Mouse (Mus musculus) cerebellum, adult 2 months (tissue): ENCODE results near the gene Tmco1. TPM values are rescaled to one million over a fixed set of nuclear protein-coding genes. Genes with fewer than 3 reads are reported as not detected.

Experiments used
- DNase-seq, 2 experiments: peaks; one replicate each; pipeline ENCODE4 v3.0.0; 2021
- H3K27ac ChIP-seq: fragments of 200-500 bp; 2 replicates; pipeline ENCODE4 v1.5.1; 2012; ENCODE audit warnings: low read length, control low read depth, inconsistent platforms; ENCODE audit not compliant: insufficient read depth
- H3K27me3 ChIP-seq: fragments of 200-500 bp; 2 replicates; pipeline ENCODE4 v1.6.1; 2012; ENCODE audit warnings: inconsistent platforms, mild to moderate bottlenecking, low read length, moderate library complexity; ENCODE audit not compliant: control insufficient read depth, insufficient read depth
- H3K4me1 ChIP-seq: fragments of 200-500 bp; 2 replicates; pipeline ENCODE4 v1.6.1; 2011; ENCODE audit warnings: low read length; ENCODE audit not compliant: control insufficient read depth, insufficient read depth
- H3K4me3 ChIP-seq: fragments of 200-500 bp; replicated peaks from 2 replicates; pipeline ENCODE3; 2011; ENCODE audit warnings: mild to moderate bottlenecking, low read depth, low read length, control low read depth; ENCODE audit not compliant: insufficient read depth
- CTCF ChIP-seq: fragments of 200-500 bp; IDR thresholded peaks from 2 replicates; pipeline ENCODE4 v1.5.1; 2011; ENCODE audit warnings: low read depth, mild to moderate bottlenecking, control low read depth, low read length, moderate library complexity, borderline replicate concordance; ENCODE audit not compliant: insufficient read depth
- POLR2A ChIP-seq: fragments of 200-500 bp; IDR thresholded peaks from 2 replicates; pipeline ENCODE4 v1.6.1; 2011; ENCODE audit warnings: low read length, control low read depth, borderline replicate concordance; ENCODE audit not compliant: insufficient read depth
- WGBS: fragments of 180-500 bp; shearing (Covaris S2); methylation state at CpG from one replicate; pipeline ENCODE4 v1.1.7; 2018; 5-methylcytosine and 5-hydroxymethylcytosine counted together
- polyA plus RNA-seq: library from polyadenylated mRNA; depleted of rRNA; stranded (reverse); fragments of >200 nt; gene quantifications from 2 replicates; pipeline ENCODE4 v1.2.3, GENCODE M21; 2012

Tmco1 gene
- polyA plus RNA-seq, 1 experiment = 71.7 TPM

- no peak overlapping the region for H3K4me3 ChIP-seq
- H3K27ac ChIP-seq = no peak overlapping the region
- no peaks in the 10 kb centered on the region for H3K27me3 ChIP-seq
- no peak for TF ChIP-seq POLR2A
- no peak for TF ChIP-seq CTCF
- no peak for DNase-seq
- no peaks in the 10 kb centered on the region for H3K4me1 ChIP-seq
- 85% methylated on average over 6 of the region's 6 CpGs for WGBS
Observed at GRCm38 (mm10) chr1:167328776-167329175, 20.6 kb downstream of the Tmco1 start.

GRCm38 (mm10) chr1:167331106-167331505 is 22.9 kb downstream of the Tmco1 start:
- Histone ChIP-seq H3K27me3 (no peaks in the 10 kb centered on the region), H3K27ac (no peak overlapping the region), H3K4me3 (no peak overlapping the region), H3K4me1 (no peaks in the 10 kb centered on the region)
- 93% methylated on average over 8 of the region's 8 CpGs for WGBS
- DNase-seq = no peak
- no peak for TF ChIP-seq CTCF
- no peak for TF ChIP-seq POLR2A

GRCm38 (mm10) chr1:167336398-167336797 is 28.2 kb downstream of the Tmco1 start:
- 94% methylated on average over 3 of the region's 3 CpGs for WGBS
- no peak for DNase-seq
- H3K4me1 ChIP-seq = peaks cover 3% of the 10 kb centered on the region

GRCm38 (mm10) chr1:167337463-167338095 is 29.4 kb downstream of the Tmco1 start:
- no peak for TF ChIP-seq POLR2A
- TF ChIP-seq CTCF = peak; percentile 91
- peak; percentile 82 to 88 for DNase-seq
- no peaks in the 10 kb centered on the region for H3K27me3 ChIP-seq
- peaks cover 3% of the 10 kb centered on the region for H3K4me1 ChIP-seq
- no peak overlapping the region for H3K27ac ChIP-seq
- WGBS = 22% methylated on average over 12 of the region's 12 CpGs
- no peak overlapping the region for H3K4me3 ChIP-seq

More at GRCm38 (mm10) chr1:167336398-167336797, 28.2 kb downstream of the Tmco1 start:
- no peak overlapping the region for H3K27ac ChIP-seq
- no peak overlapping the region for H3K4me3 ChIP-seq
- TF ChIP-seq CTCF = no peak
- TF ChIP-seq POLR2A = no peak
- H3K27me3 ChIP-seq = no peaks in the 10 kb centered on the region

- Histone ChIP-seq H3K27ac (no peak overlapping the region), H3K4me3 (no peak overlapping the region), H3K27me3 (no peaks in the 10 kb centered on the region), H3K4me1 (peaks cover 3% of the 10 kb centered on the region)
- peak in 1 of 2 experiments; percentile 56 for DNase-seq
- TF ChIP-seq CTCF (no peak), POLR2A (peak; percentile 19; the same call in 1 of the 2 replicates)
- WGBS = 26% methylated on average over 9 of the region's 9 CpGs
Observed at GRCm38 (mm10) chr1:167339177-167339781, 31.1 kb downstream of the Tmco1 start.

- Histone ChIP-seq H3K27me3 (no peaks in the 10 kb centered on the region), H3K4me1 (peaks cover 3% of the 10 kb centered on the region), H3K27ac (no peak overlapping the region), H3K4me3 (peak overlapping the region; percentile 31)
- 2% methylated on average over 47 of the region's 47 CpGs for WGBS
- DNase-seq = no peak
- TF ChIP-seq POLR2A (no peak), CTCF (no peak)
Observed at GRCm38 (mm10) chr1:167340111-167340787, 32.1 kb downstream of the Tmco1 start.

GRCm38 (mm10) chr1:167340910-167341528 is 32.8 kb downstream of the Tmco1 start:
- peaks cover 3% of the 10 kb centered on the region for H3K4me1 ChIP-seq
- no peak for DNase-seq
- no peaks in the 10 kb centered on the region for H3K27me3 ChIP-seq
- whole genome bisulfite sequencing = 96% methylated on average over 3 of the region's 3 CpGs
- no peak overlapping the region for H3K27ac ChIP-seq
- TF ChIP-seq POLR2A (no peak), CTCF (no peak)
- no peak overlapping the region for H3K4me3 ChIP-seq
